Mouse (Mus musculus): ENCODE data around the gene Crybb1. TPM values are rescaled to one million over a fixed set of nuclear protein-coding genes. Genes with fewer than 3 reads are reported as not detected.

Gene Crybb1
- polyA plus RNA-seq, 3 experiments from 2014 or later = 0.97 TPM; not detected in 2

DNA sequence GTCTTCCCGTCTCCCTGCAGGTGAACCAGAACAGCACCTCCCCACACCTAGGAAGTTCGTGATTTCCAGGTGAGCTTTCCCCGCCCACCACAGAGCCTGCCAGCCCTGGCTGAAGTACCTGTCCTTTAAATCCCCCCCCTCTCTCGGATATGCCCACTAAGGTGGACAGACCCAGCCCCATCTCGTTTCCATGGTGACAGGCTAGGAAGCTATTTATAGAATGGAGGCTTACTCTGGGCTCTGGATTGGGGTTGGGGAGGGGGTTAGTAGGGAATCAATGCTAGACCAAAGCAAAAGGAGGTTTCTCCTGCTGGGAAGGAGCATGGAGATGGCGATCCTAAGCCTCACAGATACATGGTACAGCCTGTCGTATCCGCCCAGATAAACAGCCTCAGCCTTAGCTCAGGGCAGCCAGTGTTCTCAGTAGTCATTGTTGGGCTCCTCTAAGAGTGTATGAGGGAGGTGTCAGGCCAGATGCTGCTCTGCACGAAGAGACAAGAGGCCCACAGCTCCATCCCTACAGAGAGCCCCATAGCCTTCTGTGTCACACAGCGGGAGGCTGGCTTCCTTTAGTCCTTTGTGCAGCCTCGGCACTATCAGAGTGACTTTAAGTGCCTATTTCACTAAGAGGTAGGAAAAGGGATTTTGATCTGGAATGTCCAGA is 57.7 kb downstream of the Crybb1 start:
- no peak for ATAC-seq

GRCm38 (mm10) chr5:112316468-112316867 is 60.9 kb downstream of the Crybb1 start:
- ATAC-seq = no peak

DNA sequence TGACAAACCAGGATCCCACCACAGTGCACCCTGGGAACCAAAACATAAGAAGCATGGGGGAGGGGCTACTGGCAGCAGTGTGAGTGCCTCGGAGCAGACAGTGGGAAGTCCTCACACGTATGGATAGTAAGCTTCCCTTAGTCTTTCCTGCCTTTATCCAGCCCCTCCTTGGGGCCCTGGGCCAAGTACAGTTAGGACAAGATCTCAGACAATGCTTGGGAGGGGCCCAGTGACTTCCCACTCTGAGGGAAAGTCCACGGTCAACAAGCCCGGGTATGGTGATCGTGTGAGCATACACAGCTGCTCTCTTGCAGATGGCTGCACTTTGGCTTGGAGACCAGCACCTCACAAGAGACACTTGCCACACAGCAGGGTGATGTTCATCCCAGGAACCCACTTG is 61.7 kb downstream of the Crybb1 start:
- ATAC-seq = no peak

Other genes starting within 250 kb of the Crybb1 start
- gene Cryba4, start 3.3 kb upstream of the Crybb1 start, polyA plus RNA-seq (2017; shearing (Covaris generic)) = 1 to 10 TPM in 1 of 3 experiments, under 1 TPM in 1, not detected in 1; 0.56 to 1.3 TPM
- 100 to 1,000 TPM in 1 of 3 experiments, 10 to 100 TPM in 2; 59.1 to 111 (median 64.1) TPM for gene Tpst2, start 20.9 kb downstream of the Crybb1 start, polyA plus RNA-seq (2017; shearing (Covaris generic))
- 10 to 100 TPM; 14.7 to 26.1 (median 15.3) TPM for gene Tfip11, start 70.5 kb downstream of the Crybb1 start, polyA plus RNA-seq (2017; shearing (Covaris generic))
- 1 to 10 TPM; 2.9 to 4.8 (median 4.4) TPM for gene Srrd, start 87.2 kb downstream of the Crybb1 start, polyA plus RNA-seq (2017; shearing (Covaris generic))
- 10 to 100 TPM; 13.9 to 19.0 (median 16.4) TPM for gene Hps4, start 87.3 kb downstream of the Crybb1 start, polyA plus RNA-seq (2017; shearing (Covaris generic))
- under 1 TPM in 1 of 3 experiments, not detected in 2; 0.25 TPM for gene Gm6583, start 100.2 kb downstream of the Crybb1 start, polyA plus RNA-seq (2017; shearing (Covaris generic))
- gene Asphd2, start 139.1 kb downstream of the Crybb1 start, polyA plus RNA-seq (2017; shearing (Covaris generic)) = not detected
- not detected for gene Gm6588, start 193.6 kb downstream of the Crybb1 start, polyA plus RNA-seq (2017; shearing (Covaris generic))

Measured in inflammation-experienced regulatory T-cells, adult 6 months (primary cell).